Mouse (Mus musculus): ENCODE results near the gene Olfr575. TPM values are rescaled to one million over a fixed set of nuclear protein-coding genes. Genes with fewer than 3 reads are reported as not detected.
A peak's percentile ranks its signal among the peaks of the same experiment; 100 is the strongest.

Gene Olfr575
- polyA plus RNA-seq, 1 experiment from 2014 or later, result not detected

- Histone ChIP-seq H3K4me2 (no peak overlapping the region), H3K27ac (no peak overlapping the region), H3K27me3 (replicated peaks) (no peaks in the 10 kb centered on the region), H3K36me3 (no peaks in the 10 kb centered on the region), H3K9me3 (replicated peaks) (no peaks in the 10 kb centered on the region), H3K9ac (no peak overlapping the region), H3K4me3 (no peak overlapping the region), H3K4me1 (no peaks in the 10 kb centered on the region)
- ATAC-seq, result peak; percentile 60
- WGBS (ENCODE audit: insufficient replicate concordance), result 3% methylated on average over 1 of the region's 1 CpGs
Measured at GRCm38 (mm10) chr7:102919632-102920031, 38.9 kb downstream of the Olfr575 start.

DNA sequence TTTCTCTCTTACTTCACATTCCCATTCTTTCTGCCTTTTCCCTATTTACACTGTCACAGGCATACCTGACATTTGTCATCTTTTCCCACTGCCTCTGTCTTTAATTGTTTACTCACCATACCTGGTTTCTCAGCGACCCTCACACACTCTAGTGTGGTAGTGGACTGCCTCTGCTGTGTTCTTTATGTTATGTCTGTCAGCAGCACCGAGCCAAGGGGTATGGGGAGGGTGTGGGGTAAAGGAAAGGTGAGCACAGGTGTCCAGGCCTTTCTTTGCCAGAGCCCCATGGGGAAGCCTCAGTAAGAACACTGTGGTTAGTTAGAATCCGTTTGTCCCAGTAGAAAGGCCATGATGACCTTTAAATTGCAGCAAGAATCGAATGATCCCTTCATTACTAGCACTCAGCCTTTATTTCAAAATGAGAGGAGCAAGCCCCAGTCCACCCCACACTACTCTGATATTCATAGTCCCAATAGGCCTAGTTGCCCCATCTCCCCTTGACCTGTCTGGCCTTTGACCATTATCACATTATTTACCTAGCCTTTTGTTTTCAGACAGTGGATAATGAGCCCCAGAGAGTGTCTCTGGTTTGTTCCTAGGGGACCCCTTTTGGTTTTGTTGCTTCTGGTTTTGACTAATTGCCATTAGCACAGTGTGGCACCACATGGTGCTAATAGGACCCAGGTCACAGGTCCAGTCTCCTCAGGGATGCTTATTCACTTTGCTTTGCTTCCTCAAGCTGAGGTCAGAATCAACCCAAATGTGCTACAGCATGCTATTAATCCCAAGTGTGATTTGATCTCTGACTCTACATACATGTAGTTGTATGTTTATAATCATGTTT lies 41.3 kb downstream of the Olfr575 start, which contains the start of gene Olfr571:
TSS of gene Olfr571 (minus strand) at position 505 of the 844 bp plus-strand sequence.
- no peak for ATAC-seq
- WGBS (ENCODE audit: insufficient replicate concordance), result 43% methylated on average over 4 of the region's 4 CpGs
- no peaks in the 10 kb centered on the region for H3K9me3 ChIP-seq (replicated peaks)

DNA sequence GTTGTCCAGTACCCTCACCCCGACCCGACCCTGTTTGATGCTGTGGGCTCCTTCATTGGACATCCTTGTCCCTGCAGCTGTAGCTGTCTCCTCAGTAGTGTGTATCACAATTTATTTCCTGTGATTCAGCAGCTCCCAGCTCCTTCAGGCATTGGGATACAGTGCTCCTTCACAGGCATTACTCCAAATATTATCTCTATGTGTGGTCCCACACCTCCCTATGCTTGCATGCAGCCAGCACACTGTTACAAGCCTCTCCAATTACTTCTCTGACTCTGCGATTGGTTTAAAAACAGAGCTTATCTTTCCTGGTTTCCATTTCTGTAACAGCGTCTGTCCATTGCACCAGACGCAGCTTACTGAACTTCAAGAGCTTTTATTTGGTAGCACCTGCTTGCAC lies 42.2 kb downstream of the Olfr575 start:
- Histone ChIP-seq H3K9ac (no peak overlapping the region), H3K4me1 (no peaks in the 10 kb centered on the region), H3K9me3 (replicated peaks) (no peaks in the 10 kb centered on the region), H3K36me3 (no peaks in the 10 kb centered on the region), H3K4me3 (no peak overlapping the region), H3K27ac (no peak overlapping the region), H3K4me2 (no peak overlapping the region), H3K27me3 (replicated peaks) (no peaks in the 10 kb centered on the region)
- no peak for ATAC-seq
- WGBS (ENCODE audit: insufficient replicate concordance), result 46% methylated on average over 5 of the region's 5 CpGs

More for the DNA sequence above, 41.3 kb downstream of the Olfr575 start, which contains the start of gene Olfr571:
- no peak within 1 kb of the TSS for H3K27ac ChIP-seq
- no peak within 1 kb of the TSS for H3K4me3 ChIP-seq
- H3K4me1 ChIP-seq, result no peaks in the 10 kb centered on the region
- H3K9ac ChIP-seq, result no peak within 1 kb of the TSS
- H3K4me2 ChIP-seq, result no peak within 1 kb of the TSS
- no peaks in the 10 kb centered on the region for H3K36me3 ChIP-seq
- H3K27me3 ChIP-seq (replicated peaks), result no peaks in the 10 kb centered on the region

DNA sequence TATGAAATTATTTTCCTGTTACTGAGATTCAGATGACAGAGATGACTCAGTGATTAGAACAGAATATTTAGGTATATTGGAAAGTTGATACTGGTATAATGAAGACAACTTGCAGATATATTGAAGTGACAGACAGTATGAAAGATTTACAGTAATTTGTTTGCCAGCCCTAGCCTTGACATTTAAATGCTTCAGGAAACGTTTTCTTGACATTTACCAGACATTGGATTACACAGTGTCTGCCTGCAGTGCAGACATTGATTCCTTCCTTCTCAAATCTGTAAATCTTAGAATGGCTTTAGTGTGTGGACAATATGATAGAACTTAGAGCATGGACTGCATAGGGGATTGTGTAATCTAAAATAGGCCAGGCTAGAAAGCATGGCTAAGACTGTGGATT lies 43.3 kb downstream of the Olfr575 start:
- 14% methylated on average over 1 of the region's 1 CpGs for WGBS (ENCODE audit: insufficient replicate concordance)
- no peak for ATAC-seq
- no peak overlapping the region for H3K4me3 ChIP-seq
- H3K4me2 ChIP-seq, result no peak overlapping the region
- no peaks in the 10 kb centered on the region for H3K36me3 ChIP-seq
- no peak overlapping the region for H3K9ac ChIP-seq
- H3K27ac ChIP-seq, result no peak overlapping the region
- no peaks in the 10 kb centered on the region for H3K4me1 ChIP-seq
- H3K9me3 ChIP-seq (replicated peaks), result no peaks in the 10 kb centered on the region
- H3K27me3 ChIP-seq (replicated peaks), result no peaks in the 10 kb centered on the region

Other genes with a start within 250 kb of the Olfr575 start
- gene Olfr33, start 239.7 kb downstream of the Olfr575 start, polyA plus RNA-seq (2016; fragmentation: Nextera tagmentation; extraction: Ambion mirVana), result not detected in 2 replicates
- not detected in 2 replicates for gene Olfr559, start 231.3 kb downstream of the Olfr575 start, polyA plus RNA-seq (2016; fragmentation: Nextera tagmentation; extraction: Ambion mirVana)
- not detected in 2 replicates for gene Olfr560, start 199.4 kb downstream of the Olfr575 start, polyA plus RNA-seq (2016; fragmentation: Nextera tagmentation; extraction: Ambion mirVana)
- gene Olfr78, start 199.3 kb downstream of the Olfr575 start, polyA plus RNA-seq (2016; fragmentation: Nextera tagmentation; extraction: Ambion mirVana), result not detected in 2 replicates
- not detected in 2 replicates for gene Olfr561, start 187.6 kb downstream of the Olfr575 start, polyA plus RNA-seq (2016; fragmentation: Nextera tagmentation; extraction: Ambion mirVana)
- not detected in 2 replicates for gene Olfr564, start 155.3 kb downstream of the Olfr575 start, polyA plus RNA-seq (2016; fragmentation: Nextera tagmentation; extraction: Ambion mirVana)
- gene Olfr566, start 100.0 kb downstream of the Olfr575 start, polyA plus RNA-seq (2016; fragmentation: Nextera tagmentation; extraction: Ambion mirVana), result not detected in 2 replicates
- gene Olfr568, start 81.7 kb downstream of the Olfr575 start, polyA plus RNA-seq (2016; fragmentation: Nextera tagmentation; extraction: Ambion mirVana), result not detected in 2 replicates
- gene Olfr569, start 67.9 kb downstream of the Olfr575 start, polyA plus RNA-seq (2016; fragmentation: Nextera tagmentation; extraction: Ambion mirVana), result not detected in 2 replicates
- not detected in 2 replicates for gene Olfr570, start 64.2 kb downstream of the Olfr575 start, polyA plus RNA-seq (2016; fragmentation: Nextera tagmentation; extraction: Ambion mirVana)
- gene Olfr571, start 41.2 kb downstream of the Olfr575 start, polyA plus RNA-seq (2016; fragmentation: Nextera tagmentation; extraction: Ambion mirVana), result not detected in 2 replicates
- not detected in 2 replicates for gene Olfr572, start 34.4 kb downstream of the Olfr575 start, polyA plus RNA-seq (2016; fragmentation: Nextera tagmentation; extraction: Ambion mirVana)
- not detected in 2 replicates for gene Olfr573-ps1, start 16.2 kb downstream of the Olfr575 start, polyA plus RNA-seq (2016; fragmentation: Nextera tagmentation; extraction: Ambion mirVana)
- not detected in 2 replicates for gene Olfr574, start 10.3 kb downstream of the Olfr575 start, polyA plus RNA-seq (2016; fragmentation: Nextera tagmentation; extraction: Ambion mirVana)
- not detected in 2 replicates for gene Olfr576, start 3.9 kb upstream of the Olfr575 start, polyA plus RNA-seq (2016; fragmentation: Nextera tagmentation; extraction: Ambion mirVana)
- not detected in 2 replicates for gene Olfr577, start 17.2 kb upstream of the Olfr575 start, polyA plus RNA-seq (2016; fragmentation: Nextera tagmentation; extraction: Ambion mirVana)
- gene Olfr578, start 30.5 kb upstream of the Olfr575 start, polyA plus RNA-seq (2016; fragmentation: Nextera tagmentation; extraction: Ambion mirVana), result not detected in 2 replicates
- not detected in 2 replicates for gene Olfr582, start 79.2 kb upstream of the Olfr575 start, polyA plus RNA-seq (2016; fragmentation: Nextera tagmentation; extraction: Ambion mirVana)
- gene Olfr583, start 92.5 kb upstream of the Olfr575 start, polyA plus RNA-seq (2016; fragmentation: Nextera tagmentation; extraction: Ambion mirVana), result not detected in 2 replicates
- gene Olfr584, start 123.1 kb upstream of the Olfr575 start, polyA plus RNA-seq (2016; fragmentation: Nextera tagmentation; extraction: Ambion mirVana), result not detected in 2 replicates
- not detected in 2 replicates for gene Olfr585, start 138.9 kb upstream of the Olfr575 start, polyA plus RNA-seq (2016; fragmentation: Nextera tagmentation; extraction: Ambion mirVana)
- gene Olfr586, start 166.9 kb upstream of the Olfr575 start, polyA plus RNA-seq (2016; fragmentation: Nextera tagmentation; extraction: Ambion mirVana), result not detected in 2 replicates
- not detected in 2 replicates for gene Olfr588-ps1, start 182.1 kb upstream of the Olfr575 start, polyA plus RNA-seq (2016; fragmentation: Nextera tagmentation; extraction: Ambion mirVana)
- not detected in 2 replicates for gene Olfr589, start 197.6 kb upstream of the Olfr575 start, polyA plus RNA-seq (2016; fragmentation: Nextera tagmentation; extraction: Ambion mirVana)
- not detected in 2 replicates for gene Olfr591, start 219.6 kb upstream of the Olfr575 start, polyA plus RNA-seq (2016; fragmentation: Nextera tagmentation; extraction: Ambion mirVana)
- not detected in 2 replicates for gene Olfr592, start 226.0 kb upstream of the Olfr575 start, polyA plus RNA-seq (2016; fragmentation: Nextera tagmentation; extraction: Ambion mirVana)